Mouse (Mus musculus) forebrain, embryonic 14.5 days (tissue): ENCODE measurements around the gene Nkd1. TPM values are rescaled to one million over a fixed set of nuclear protein-coding genes. Genes with fewer than 3 reads are reported as not detected.

ENCODE experiments used
- ATAC-seq: fragments of 200-750 bp; cut with Nextera tagmentation; 2 replicates; pipeline ENCODE4 v1.8.0; 2017; ENCODE audit warnings: mild to moderate bottlenecking, moderate library complexity
- DNase-seq: peaks from one replicate; pipeline ENCODE4 v3.0.0-alpha.2; 2015; ENCODE audit warnings: low spot score
- H3K27ac ChIP-seq: fragments of 300-500 bp; sonication (generic); 2 replicates; pipeline ENCODE4 v1.5.1; 2014; ENCODE audit warnings: low read depth, mild to moderate bottlenecking, control low read depth, low read length, moderate library complexity
- H3K27me3 ChIP-seq: fragments of 300-500 bp; sonication (generic); replicated peaks from 2 replicates; pipeline ENCODE4 v1.6.1; 2014; ENCODE audit warnings: low read length, control low read depth, mixed read lengths; ENCODE audit not compliant: control insufficient read depth, insufficient read depth
- H3K36me3 ChIP-seq: fragments of 300-500 bp; sonication (generic); 2 replicates; pipeline ENCODE4 v1.6.1; 2014; ENCODE audit warnings: low read length, control low read depth; ENCODE audit not compliant: control insufficient read depth, insufficient read depth
- H3K4me1 ChIP-seq: fragments of 300-500 bp; sonication (generic); 2 replicates; pipeline ENCODE4 v1.6.1; 2014; ENCODE audit warnings: antibody characterized with exemption, low read length, control low read depth; ENCODE audit not compliant: control insufficient read depth, insufficient read depth
- H3K4me2 ChIP-seq: fragments of 300-500 bp; sonication (generic); 2 replicates; pipeline ENCODE4 v1.6.1; 2014; ENCODE audit warnings: mild to moderate bottlenecking, control low read depth, low read length
- H3K4me3 ChIP-seq: fragments of 300-500 bp; sonication (generic); 2 replicates; pipeline ENCODE4 v1.5.1; 2014; ENCODE audit warnings: low read depth, low read length, control low read depth
- H3K9ac ChIP-seq: fragments of 300-500 bp; sonication (generic); 2 replicates; pipeline ENCODE4 v1.6.1; 2014; ENCODE audit warnings: mild to moderate bottlenecking, low read length, control low read depth, moderate library complexity
- H3K9me3 ChIP-seq: fragments of 300-500 bp; sonication (generic); replicated peaks from 2 replicates; pipeline ENCODE4 v1.6.1; 2016; ENCODE audit warnings: low read length, control low read depth, mixed read lengths; ENCODE audit not compliant: control insufficient read depth
- WGBS: fragments of 180-500 bp; shearing (Covaris S2); extraction: QIAGEN DNeasy Blood & Tissue Kit; methylation state at CpG from one replicate; pipeline ENCODE4 v1.1.7; 2014; 5-methylcytosine and 5-hydroxymethylcytosine counted together
- polyA plus RNA-seq: library from polyadenylated mRNA; unstranded; fragments of >200 nt; fragmentation: Nextera tagmentation; extraction: Ambion mirVana; gene quantifications from 2 replicates; pipeline ENCODE4 v1.2.1, GENCODE M21; 2014

Gene Nkd1
- polyA plus RNA-seq, 1 experiment from 2014 or later, result 35.2 TPM

DNA sequence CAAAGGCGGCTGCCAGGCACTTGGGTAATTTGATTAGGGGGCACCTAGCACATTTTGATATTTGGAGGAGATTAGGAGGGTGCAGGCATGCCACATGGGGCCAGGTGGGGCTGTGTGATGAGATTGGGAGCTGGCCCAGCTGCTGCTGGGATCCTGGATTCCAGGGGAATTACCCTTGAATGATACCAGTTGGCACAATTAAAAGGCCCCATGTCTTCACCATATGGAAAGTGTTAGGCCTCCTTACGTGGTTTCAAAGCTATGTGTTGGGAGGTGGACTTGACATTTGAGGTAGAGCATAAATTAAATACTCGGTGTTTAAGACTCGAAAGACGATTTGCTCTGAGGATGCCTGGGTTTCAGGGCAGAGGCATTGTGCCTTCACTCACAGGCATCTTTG is 5.1 kb downstream of the Nkd1 start:
- ATAC-seq (no peak), DNase-seq (peak; percentile 19)
- H3K9me3 ChIP-seq, result no peaks in the 10 kb centered on the region
- 70% methylated on average over 5 of the region's 5 CpGs for WGBS
- H3K27ac ChIP-seq, result no peak overlapping the region
- H3K4me1 ChIP-seq, result peaks cover 19% of the 10 kb centered on the region
- H3K36me3 ChIP-seq, result no peaks in the 10 kb centered on the region
- no peaks in the 10 kb centered on the region for H3K27me3 ChIP-seq
- H3K9ac ChIP-seq, result no peak overlapping the region
- no peak overlapping the region for H3K4me3 ChIP-seq
- no peak overlapping the region for H3K4me2 ChIP-seq

DNA sequence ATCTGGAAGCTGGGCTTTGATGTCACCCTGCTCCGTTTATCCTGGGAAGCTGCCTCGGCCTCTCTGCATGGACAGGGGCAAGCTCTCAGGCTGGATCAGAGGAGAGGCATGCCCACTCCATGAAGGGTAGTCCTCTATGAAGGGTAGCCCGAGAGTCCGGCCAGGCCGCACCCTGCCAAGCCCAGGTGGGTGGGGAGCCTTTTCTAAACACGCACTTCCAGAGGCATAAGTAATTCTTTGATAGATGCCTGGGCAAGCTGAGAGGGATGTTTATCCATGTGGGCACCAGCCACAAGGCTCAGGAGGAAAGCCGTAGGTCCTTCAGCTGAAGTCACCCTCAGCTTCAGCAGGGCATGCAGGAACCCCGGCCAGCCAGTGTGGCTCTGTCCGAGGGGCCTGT is 7.0 kb downstream of the Nkd1 start:
- 81% methylated on average over 9 of the region's 9 CpGs for WGBS
- DNase-seq (no peak), ATAC-seq (no peak)
- no peaks in the 10 kb centered on the region for H3K27me3 ChIP-seq
- no peak overlapping the region for H3K27ac ChIP-seq
- H3K36me3 ChIP-seq, result no peaks in the 10 kb centered on the region
- H3K4me3 ChIP-seq, result no peak overlapping the region
- peaks cover 9% of the 10 kb centered on the region for H3K4me1 ChIP-seq
- H3K9me3 ChIP-seq, result no peaks in the 10 kb centered on the region
- no peak overlapping the region for H3K9ac ChIP-seq
- no peak overlapping the region for H3K4me2 ChIP-seq

DNA sequence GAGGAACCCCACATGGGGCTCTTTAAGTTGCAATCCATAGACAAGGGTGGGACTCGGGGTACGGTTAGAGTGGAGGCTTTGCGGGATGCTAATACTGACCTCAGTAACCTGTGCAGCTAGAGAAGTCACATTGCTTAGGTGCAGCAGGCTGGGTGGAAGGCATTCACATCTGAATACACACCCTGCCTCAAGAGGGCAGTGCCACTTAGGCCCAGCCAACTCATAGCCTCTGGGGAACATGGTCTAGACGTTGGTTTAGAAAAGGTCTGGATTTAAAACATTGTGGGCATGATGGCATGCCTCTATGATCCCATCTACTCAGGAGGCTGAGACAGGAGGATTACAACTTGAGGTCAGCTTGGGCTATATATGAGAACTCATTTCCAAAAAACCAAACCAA is 8.6 kb downstream of the Nkd1 start:
- 92% methylated on average over 4 of the region's 4 CpGs for WGBS
- H3K9ac ChIP-seq, result no peak overlapping the region
- H3K4me2 ChIP-seq, result no peak overlapping the region
- ATAC-seq (no peak), DNase-seq (no peak)
- H3K36me3 ChIP-seq, result no peaks in the 10 kb centered on the region
- H3K27me3 ChIP-seq, result no peaks in the 10 kb centered on the region
- no peaks in the 10 kb centered on the region for H3K9me3 ChIP-seq
- H3K4me1 ChIP-seq, result peaks cover 3% of the 10 kb centered on the region; the same call in 1 of the 2 replicates
- no peak overlapping the region for H3K27ac ChIP-seq
- no peak overlapping the region for H3K4me3 ChIP-seq

DNA sequence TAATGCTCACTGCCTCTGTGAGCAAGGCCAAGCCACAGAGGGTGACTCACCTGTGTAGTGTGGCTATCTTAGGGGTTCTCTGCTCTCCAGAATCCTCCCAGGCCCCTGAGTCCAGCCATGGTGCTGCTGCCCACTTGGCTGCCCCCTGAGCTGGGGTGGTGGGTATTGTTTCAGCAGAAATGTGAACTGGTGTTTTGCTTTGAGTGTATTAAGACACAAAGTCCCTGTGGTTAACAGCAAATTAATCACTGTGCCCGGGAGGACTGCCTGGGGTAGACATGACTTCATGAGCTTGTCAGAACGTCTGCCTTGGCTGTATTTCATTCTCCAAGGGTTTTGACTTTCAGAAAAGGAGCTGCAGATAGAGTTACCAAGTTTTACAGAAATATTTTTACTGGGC is 15.9 kb downstream of the Nkd1 start:
- no peak for ATAC-seq
- Histone ChIP-seq H3K4me1 (no peaks in the 10 kb centered on the region), H3K9ac (no peak overlapping the region), H3K27me3 (no peaks in the 10 kb centered on the region), H3K9me3 (no peaks in the 10 kb centered on the region), H3K4me3 (no peak overlapping the region), H3K27ac (no peak overlapping the region), H3K36me3 (no peaks in the 10 kb centered on the region), H3K4me2 (no peak overlapping the region)
- WGBS, result 54% methylated on average over 2 of the region's 2 CpGs
- DNase-seq, result no peak

DNA sequence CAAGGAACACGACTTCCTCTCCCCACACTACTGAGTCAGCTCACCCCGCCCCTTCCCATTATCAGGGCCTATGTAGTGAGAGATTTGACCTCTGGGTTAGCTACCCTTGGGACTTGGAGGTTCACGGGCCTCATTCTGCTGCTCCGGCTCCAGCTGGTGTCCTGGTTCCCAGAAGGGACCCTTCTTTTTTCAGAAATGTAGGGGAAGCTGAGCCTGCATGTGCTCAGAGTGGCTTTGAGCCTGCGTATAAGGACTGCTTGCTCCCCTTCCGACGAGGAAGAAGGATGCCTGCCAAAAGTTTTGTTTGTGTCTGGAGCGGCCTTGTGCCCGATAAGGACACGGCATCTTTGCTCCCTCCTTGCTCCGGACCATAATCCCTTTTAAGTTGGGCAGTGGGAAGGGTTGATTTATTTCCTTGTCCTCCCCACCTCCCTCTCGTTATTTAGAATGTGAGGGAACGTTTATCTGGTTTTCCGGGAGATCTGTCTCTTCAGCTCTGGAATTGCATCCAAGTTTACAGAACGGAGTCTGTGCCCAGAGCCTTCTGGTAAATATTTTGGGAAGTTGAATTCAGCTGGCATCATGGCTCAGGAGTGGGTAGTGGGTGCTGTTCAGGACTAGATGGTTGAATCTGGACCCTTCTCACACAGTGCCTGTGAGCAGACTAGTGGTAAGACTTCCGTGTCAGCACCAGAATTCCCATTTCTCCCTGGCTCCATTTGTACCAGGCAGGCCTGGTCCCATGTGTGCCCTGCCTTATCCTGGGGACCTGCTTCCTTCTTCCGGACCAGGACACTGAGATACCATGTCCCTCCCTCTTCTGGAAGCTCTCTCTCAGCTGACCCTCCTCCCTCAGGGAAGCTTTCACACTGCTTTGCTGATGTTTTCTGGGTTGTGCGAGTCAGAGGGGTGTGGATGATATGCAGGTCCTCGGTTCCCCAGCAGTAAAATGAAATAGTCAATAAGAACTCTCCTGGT is 17.1 kb downstream of the Nkd1 start:
- DNase-seq (peak; percentile 15), ATAC-seq (no peak)
- Histone ChIP-seq H3K4me3 (no peak overlapping the region), H3K9me3 (no peaks in the 10 kb centered on the region), H3K27ac (no peak overlapping the region), H3K4me1 (no peaks in the 10 kb centered on the region), H3K36me3 (no peaks in the 10 kb centered on the region), H3K9ac (no peak overlapping the region), H3K4me2 (no peak overlapping the region), H3K27me3 (no peaks in the 10 kb centered on the region)
- WGBS, result 71% methylated on average over 19 of the region's 19 CpGs

DNA sequence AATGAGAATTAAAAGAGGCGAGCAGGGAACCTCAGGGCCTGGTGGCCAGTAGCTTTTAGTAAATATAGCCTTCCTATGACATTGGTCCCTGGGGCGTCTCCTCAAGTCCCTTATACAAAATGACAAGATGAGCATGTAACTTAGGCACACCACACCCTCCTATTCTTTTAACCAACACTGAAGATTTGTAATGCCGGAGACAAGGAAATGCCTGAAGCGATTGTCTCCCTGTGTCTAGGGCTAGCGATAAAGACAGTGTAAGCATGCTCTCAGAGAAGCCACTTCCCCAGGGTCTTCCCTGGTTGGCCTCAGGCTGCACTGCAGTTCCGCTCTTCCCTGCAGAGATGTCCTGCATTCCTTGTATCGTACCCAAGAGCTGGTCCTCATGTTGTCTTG is 17.8 kb downstream of the Nkd1 start:
- H3K36me3 ChIP-seq, result no peaks in the 10 kb centered on the region
- H3K4me3 ChIP-seq, result no peak overlapping the region
- DNase-seq, result no peak
- ATAC-seq, result no peak
- H3K4me1 ChIP-seq, result no peaks in the 10 kb centered on the region
- no peaks in the 10 kb centered on the region for H3K27me3 ChIP-seq
- WGBS, result 91% methylated on average over 7 of the region's 7 CpGs
- H3K9ac ChIP-seq, result no peak overlapping the region
- no peaks in the 10 kb centered on the region for H3K9me3 ChIP-seq
- H3K27ac ChIP-seq, result no peak overlapping the region
- H3K4me2 ChIP-seq, result no peak overlapping the region

DNA sequence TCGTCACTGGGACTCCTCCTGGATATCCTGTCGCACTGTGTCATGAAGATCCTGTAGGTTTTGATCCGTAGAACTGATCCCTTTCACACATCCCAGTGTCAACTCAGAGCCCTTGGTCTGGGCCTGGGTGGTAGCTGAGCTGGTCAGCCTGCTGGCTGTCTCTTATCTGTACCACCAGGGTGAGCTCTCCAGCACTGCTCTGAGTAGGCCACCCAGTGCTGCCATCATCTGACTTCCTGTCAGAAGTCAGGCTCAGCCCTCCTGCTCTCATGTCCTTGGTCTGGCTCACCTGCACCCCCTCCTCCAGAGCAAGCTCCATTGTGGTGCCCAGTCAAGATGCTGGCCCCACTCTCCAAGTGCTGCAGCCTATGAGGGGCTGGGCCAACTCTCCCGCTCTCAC is 18.8 kb downstream of the Nkd1 start:
- no peak overlapping the region for H3K27ac ChIP-seq
- ATAC-seq (no peak), DNase-seq (no peak)
- no peak overlapping the region for H3K4me3 ChIP-seq
- H3K27me3 ChIP-seq, result no peaks in the 10 kb centered on the region
- no peaks in the 10 kb centered on the region for H3K36me3 ChIP-seq
- no peak overlapping the region for H3K4me2 ChIP-seq
- H3K4me1 ChIP-seq, result no peaks in the 10 kb centered on the region
- H3K9me3 ChIP-seq, result no peaks in the 10 kb centered on the region
- no peak overlapping the region for H3K9ac ChIP-seq
- WGBS, result 81% methylated on average over 4 of the region's 4 CpGs

DNA sequence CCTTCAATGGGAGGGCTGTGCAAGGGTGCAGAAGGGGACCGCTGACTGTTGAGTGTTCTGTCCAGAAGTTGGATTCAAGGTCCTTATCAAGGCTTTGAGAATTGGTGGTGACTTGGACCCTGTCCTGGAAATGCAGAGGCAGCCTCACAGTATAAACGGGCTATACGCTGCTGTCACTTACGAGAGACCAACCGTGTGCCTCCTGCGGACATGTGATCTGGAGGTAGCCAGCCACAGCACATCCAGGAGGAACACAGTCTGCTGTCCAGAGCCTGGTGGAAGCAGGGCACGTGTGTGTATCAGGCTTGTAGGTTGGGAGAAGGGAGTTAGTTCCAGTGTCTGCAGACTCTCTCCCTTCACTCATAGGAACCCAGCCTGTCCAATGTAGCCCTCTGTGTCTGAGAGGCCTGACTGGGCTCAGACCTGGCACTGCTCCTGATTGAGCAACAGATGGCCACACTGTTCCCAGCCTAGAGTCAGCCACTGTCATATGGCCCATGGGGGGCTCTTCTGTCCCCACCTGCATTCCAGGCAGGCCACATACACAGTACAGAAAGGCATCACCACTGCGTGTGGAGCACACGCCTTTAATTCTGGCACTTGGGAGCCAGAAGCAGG is 21.6 kb downstream of the Nkd1 start:
- DNase-seq (no peak), ATAC-seq (no peak)
- Histone ChIP-seq H3K4me2 (no peak overlapping the region), H3K27me3 (no peaks in the 10 kb centered on the region), H3K9ac (no peak overlapping the region), H3K9me3 (no peaks in the 10 kb centered on the region), H3K27ac (no peak overlapping the region), H3K4me3 (no peak overlapping the region), H3K4me1 (no peaks in the 10 kb centered on the region), H3K36me3 (no peaks in the 10 kb centered on the region)
- 88% methylated on average over 9 of the region's 9 CpGs for WGBS

DNA sequence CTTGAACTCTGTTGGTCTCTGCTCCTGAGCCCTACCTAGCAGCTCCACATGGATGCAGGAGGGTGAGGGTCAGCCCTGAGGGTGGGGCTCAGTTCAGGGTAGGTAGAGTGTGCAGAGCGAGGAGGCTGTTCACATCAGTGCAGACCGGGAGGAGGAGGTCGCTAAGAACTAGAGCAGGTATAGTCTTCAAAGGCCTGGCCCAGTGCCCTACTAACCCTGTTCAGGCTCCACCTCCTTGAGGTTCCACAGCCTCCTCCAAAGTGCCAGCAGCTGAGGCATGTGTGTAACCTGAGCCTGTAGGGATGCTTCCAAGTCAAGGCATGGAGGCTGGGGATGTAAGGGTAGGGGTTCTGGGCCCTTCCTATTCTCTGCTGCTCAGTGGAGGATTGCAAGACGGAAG is 23.5 kb downstream of the Nkd1 start:
- Histone ChIP-seq H3K4me3 (no peak overlapping the region), H3K4me1 (no peaks in the 10 kb centered on the region), H3K9me3 (no peaks in the 10 kb centered on the region), H3K4me2 (no peak overlapping the region), H3K36me3 (no peaks in the 10 kb centered on the region; the same call in 1 of the 2 replicates), H3K27ac (no peak overlapping the region), H3K27me3 (no peaks in the 10 kb centered on the region), H3K9ac (no peak overlapping the region)
- WGBS, result 70% methylated on average over 4 of the region's 4 CpGs
- DNase-seq, result no peak
- no peak for ATAC-seq
